Mouse (Mus musculus): ENCODE data around the gene Hat1.
A peak's percentile ranks its signal among the peaks of the same experiment; 100 is the strongest.
"Not testable (repeated sequence)": the region's sequence is repeated elsewhere in the genome, so short reads cannot be mapped to it uniquely, and the experiment has no call there.

The Hat1 gene

GRCm38 (mm10) chr2:71388951-71389763, at the start of gene Hat1:
TSS of gene Hat1 (plus strand) at chr2:71388958.
- peak; percentile 91 to 97 for DNase-seq (ENCODE audit: low spot score in 2 of 2)

GRCm38 (mm10) chr2:71340126-71340525, 48.6 kb upstream of the Hat1 start:
- DNase-seq (ENCODE audit: low spot score in 2 of 2), result no peak

DNA sequence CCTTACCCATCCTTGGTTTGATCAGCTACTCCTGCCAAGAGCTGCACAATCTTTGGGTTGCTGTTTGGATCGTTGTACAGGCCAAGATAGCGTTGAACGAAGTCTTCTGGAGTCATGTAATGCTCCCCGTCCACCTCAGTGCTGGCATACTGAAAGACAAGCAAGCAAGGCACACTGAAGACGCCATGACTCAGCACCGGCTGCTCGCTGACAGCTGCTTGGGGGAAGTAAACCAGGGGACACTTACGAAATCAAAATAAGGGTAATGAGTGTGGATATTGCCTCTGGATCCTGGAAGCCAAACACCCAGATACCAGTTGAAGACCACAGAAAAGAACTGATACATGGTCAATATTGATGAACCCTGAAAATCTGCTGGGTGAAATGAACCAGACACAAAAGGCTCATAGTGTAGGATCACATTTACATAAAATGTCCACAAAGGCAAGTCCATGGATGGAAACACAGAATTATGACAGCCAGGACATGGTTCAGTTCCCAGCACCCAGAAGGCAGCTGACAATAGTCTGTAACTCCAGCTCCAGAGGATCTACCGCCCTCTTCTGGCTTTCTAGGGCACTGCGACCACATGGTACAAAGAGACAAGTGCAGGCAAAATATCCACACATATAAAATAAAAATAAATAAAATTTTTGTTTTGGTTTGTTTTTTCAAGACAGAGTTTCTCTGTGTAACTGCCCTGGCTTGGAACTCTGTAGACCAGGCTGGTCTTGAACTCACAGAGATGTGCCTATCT, 44.7 kb upstream of the Hat1 start:
- DNase-seq (ENCODE audit: low spot score in 2 of 2), result no peak

DNA sequence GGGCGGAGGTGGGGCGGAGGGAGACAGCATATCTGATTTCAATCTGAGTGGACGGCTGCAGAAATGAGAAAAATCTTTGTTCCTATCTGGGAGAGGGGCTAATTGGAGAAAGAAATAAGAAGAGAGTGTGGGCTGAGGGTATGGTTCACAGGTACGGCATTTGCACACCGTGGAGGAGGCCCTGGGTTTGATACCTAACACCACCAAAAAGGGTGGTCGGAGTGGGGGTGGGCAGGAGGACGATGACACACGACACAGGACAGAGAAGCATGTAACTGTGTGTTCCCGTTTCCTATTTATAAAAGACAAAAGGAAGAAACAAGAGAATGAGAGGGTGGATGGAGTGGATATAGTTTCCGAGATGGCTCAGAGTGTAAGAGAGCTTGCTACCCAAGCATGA, 41.6 kb upstream of the Hat1 start:
- no peak for DNase-seq (ENCODE audit: low spot score in 2 of 2)

DNA sequence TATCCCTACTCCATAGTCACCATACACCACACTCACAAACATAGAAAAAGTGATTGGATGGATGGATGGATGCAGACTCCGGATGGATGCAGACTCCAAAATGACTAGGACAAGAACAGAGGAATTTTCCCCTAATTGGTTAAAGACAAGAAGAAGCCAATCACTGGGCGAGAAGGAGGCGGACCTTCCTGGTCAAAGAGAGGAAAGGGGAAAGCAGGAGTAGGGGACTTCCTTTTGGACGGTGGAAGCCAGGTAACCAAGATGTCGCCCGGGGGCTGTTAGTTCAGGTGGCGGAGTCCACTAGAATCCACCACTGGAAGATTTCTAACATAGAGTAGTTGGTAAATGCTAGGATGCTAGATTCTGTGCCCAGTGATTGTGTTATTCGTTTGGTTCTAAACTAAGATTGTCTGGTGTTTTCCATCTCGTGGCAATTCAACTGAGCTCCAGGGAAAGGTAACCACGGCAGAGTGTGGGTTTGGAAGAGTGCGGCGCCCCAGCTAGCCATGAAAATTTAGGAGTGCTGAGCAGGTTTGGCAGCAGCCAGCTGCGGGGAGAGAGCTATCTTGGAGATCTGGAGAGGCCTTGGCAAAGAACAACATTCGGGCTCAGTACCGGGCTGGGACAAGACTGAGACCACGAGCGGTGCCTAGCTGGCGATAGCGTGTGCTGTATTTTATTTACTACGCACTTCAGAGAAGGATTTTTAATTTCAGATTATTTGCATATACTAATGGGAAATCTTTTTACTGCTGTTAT, 40.8 kb upstream of the Hat1 start:
- DNase-seq (ENCODE audit: low spot score in 2 of 2), result no peak

DNA sequence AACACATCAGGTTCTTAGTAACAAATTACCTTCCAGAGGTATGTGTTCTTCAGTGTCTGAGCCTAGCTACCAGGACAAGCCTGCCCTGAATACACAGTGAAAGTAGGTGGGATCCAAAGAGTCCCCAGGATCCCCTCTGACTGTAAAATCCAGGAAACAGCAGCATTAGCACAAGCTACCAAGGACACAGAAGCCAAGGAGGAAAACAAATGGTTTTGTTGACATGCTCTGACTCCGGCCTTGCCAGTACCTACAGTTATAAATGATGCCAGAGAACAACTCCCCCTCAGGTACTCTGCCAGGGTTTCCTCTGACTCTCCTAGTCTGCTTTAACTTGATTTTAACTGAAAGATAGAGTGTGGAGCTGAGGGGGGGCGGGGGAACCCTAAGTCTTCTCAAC, 39.2 kb upstream of the Hat1 start:
- no peak for DNase-seq (ENCODE audit: low spot score in 2 of 2)

DNA sequence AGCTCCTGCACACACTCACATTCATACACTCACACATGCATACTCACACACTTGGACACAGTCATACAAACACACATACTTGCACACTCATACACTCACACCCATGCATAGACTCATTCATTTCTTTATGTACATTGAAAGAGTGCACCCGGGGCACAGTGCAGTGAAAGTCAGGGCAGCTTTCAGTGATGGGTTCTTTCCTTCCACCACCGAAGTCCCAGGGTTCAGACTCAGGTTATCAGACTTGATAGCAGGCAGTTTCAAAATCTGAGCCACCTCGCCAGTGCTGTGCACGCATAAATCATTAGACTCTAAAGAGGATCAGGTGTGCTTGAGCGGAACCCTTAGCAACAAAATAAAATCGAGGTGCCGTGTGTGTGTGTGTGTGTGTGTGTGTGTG, 38.6 kb upstream of the Hat1 start:
- no peak for DNase-seq (ENCODE audit: low spot score in 2 of 2)

- no peak for DNase-seq (ENCODE audit: low spot score in 2 of 2)
Observed at GRCm38 (mm10) chr2:71350904-71351726, 37.6 kb upstream of the Hat1 start.

DNA sequence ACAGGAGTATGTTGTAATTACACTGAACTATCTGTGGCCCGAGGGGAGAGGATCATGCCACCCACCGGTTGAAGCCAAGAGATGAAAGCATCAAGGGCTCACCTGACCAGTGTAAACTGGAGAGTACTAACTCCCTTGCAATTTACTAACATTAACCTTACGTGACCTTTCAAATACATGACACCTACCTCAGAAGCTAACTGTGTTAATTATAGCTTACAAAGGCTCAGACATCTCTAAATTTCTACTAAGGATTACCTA, 37.1 kb upstream of the Hat1 start:
- no peak for DNase-seq (ENCODE audit: low spot score in 2 of 2)

- no peak for DNase-seq (ENCODE audit: low spot score in 2 of 2)
Observed at GRCm38 (mm10) chr2:71353306-71354054, 35.3 kb upstream of the Hat1 start.

GRCm38 (mm10) chr2:71354055-71354425, 34.7 kb upstream of the Hat1 start:
- no peak for DNase-seq (ENCODE audit: low spot score in 2 of 2)

DNA sequence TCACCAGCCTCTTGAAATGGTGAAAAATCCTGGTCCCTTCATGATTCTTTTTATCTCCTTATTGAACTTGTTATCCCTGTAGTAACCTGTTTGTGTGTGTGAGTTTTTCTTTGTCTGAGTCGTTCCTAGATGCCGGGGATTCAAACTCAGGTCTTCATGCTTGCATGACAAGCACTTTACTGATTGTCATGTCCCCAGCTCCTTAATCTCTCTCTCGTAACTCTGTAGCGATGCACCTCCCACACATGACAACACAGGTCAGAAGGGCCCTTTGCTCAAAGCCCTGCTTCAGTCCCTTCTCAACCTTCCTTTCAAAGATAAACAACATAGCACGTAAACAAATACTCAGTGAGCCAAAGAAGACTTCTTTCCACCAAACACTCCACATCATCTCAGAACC, 30.4 kb upstream of the Hat1 start:
- DNase-seq (ENCODE audit: low spot score in 2 of 2), result no peak

DNA sequence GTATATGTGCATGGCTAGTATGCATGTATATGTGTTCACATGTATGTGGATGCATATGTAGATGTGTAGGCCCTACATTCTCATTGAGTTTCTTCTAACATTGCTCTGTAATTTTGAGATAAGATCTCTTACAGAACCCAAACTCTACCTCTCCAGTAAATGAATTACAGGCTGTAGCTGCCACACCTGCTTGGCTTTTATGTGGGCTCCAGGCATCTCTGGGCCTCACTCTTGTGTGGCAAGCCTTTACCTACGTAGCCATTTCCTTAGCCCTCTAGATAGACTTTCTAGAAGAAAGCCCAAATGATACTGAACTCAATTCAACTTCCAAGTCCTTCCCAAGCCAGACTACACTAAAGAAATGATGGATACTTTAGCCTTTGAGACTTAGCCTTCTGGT, 28.6 kb upstream of the Hat1 start:
- DNase-seq (ENCODE audit: low spot score in 2 of 2), result no peak

GRCm38 (mm10) chr2:71366618-71367124, 22.1 kb upstream of the Hat1 start:
- no peak for DNase-seq (ENCODE audit: low spot score in 2 of 2)

DNA sequence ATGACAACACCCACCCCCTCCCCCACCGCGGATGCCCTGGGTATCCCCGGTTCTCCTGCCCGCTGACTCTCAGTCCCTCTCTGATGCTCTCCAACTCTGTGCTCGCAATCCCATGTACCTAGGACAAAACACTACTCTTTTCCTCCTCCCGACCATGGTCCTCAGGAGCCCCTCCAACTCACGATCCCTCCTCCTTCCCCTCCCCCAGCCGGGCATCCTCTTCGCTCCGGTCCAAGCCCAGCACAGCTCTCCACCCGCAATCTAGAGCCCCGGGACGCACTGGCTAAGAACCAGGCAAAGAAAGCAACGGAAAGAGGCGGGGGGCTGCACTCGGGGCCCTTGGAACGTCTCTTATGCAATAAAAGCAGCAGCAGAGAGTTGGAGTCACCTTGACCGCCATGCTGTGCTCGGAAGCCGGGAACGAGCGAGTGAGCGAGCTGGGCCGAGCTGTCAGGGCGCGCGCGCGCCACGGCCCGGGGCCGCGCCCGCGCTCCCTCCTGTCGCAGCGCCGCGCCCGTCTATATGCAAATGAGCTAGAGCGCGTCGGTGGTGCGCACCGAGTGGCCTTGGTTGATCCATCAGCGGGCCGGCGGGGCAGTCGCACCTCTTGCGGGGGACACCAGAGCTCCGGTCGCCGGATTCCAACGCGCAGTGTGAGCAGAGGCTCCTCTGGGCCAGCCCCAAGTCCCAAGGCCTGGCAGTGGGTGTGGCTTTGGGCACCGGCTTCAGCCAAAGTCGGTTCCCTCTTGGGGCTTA, 21.5 kb upstream of the Hat1 start, which contains the start of gene Slc25a12:
Gene Slc25a12 (minus strand): TSS at position 625 of the 756 bp plus-strand sequence.
- DNase-seq (ENCODE audit: low spot score in 2 of 2), result peak; percentile 64 to 68

DNA sequence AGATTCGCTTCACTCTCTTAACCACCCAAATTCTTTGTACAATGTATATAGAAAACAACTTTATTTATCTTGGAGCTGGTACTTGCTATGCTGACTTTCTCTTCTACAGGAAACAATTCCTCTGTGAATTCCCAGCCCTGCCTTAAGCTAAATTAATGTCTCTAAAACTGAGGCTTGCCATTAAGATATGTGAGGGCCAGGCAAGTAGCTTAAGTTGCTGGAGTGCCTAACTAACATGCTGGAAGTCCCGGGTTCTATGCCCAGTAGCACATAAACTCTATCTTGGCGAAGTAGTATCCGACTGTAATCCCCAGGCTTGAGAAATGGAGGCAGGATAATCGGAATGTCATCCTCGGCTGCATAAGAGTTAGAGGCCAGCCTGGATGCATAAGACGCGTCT, 20.7 kb upstream of the Hat1 start:
- DNase-seq (ENCODE audit: low spot score in 2 of 2), result no peak

DNA sequence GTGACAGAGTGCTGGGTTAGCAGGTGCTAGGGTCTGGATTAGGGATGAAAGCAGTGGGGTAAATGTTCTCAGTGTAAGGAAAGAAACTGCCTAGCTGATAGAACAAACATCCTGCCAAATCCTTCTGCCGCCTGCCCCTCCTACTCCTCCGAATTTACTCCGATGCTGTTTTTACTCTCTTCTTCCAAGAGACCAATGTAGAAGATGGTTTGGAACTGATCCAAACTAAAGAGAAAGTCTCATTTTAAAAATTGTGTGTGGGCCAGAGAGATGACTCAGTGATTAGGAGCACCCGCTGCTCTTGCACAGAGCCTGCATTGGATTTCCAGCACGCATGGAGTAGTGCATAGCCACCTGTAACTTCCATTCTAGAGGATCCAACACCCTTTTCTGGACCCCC, 17.0 kb upstream of the Hat1 start:
- no peak for DNase-seq (ENCODE audit: low spot score in 2 of 2)

DNA sequence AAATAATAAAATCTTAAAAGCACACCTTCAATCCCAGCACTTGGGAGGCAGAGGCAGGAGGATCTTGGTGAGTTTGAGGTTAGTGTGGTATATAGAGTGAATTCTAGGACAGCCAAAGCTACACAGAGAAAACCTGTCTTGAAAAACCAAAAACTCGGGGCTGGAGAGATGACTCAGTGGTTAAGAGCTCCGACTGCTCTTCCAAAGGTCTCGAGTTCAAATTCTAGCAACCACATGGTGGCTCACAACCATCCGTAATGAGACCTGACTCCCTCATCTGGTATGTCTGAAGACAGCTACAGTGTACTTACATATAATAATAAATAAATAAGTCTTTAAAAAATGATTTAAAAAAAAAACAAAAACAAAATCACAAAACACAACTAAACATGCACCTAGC, 16.5 kb upstream of the Hat1 start:
- not testable (repeated sequence) for DNase-seq (ENCODE audit: low spot score in 2 of 2)

GRCm38 (mm10) chr2:71374275-71375155, 14.2 kb upstream of the Hat1 start:
- DNase-seq (ENCODE audit: low spot score in 2 of 2), result no peak
